Mouse (Mus musculus) ES-E14 (cell line): Measurements from ENCODE around the gene Gm11992.

Experiments
- CHD2 ChIP-seq: IDR thresholded peaks from 2 replicates; pipeline ENCODE4 v1.6.1; 2014; ENCODE audit warnings: mild to moderate bottlenecking, low read depth, low read length, inconsistent platforms
- HCFC1 ChIP-seq: IDR thresholded peaks from 2 replicates; pipeline ENCODE4 v1.6.1; 2012; ENCODE audit warnings: low read length, inconsistent platforms, borderline replicate concordance; ENCODE audit not compliant: insufficient read depth
- MAFK ChIP-seq: IDR thresholded peaks from 2 replicates; pipeline ENCODE4 v1.6.1; 2014; ENCODE audit warnings: mild to moderate bottlenecking, low read depth, low read length, inconsistent platforms; ENCODE audit not compliant: insufficient read depth
- ZC3H11A ChIP-seq: IDR thresholded peaks from 2 replicates; pipeline ENCODE4 v1.6.1; 2012; ENCODE audit warnings: low read depth, mild to moderate bottlenecking, inconsistent platforms, low read length, borderline replicate concordance
- ZNF384 ChIP-seq: IDR thresholded peaks from 2 replicates; pipeline ENCODE4 v1.6.1; 2012; ENCODE audit warnings: low read depth, low read length, inconsistent platforms

DNA sequence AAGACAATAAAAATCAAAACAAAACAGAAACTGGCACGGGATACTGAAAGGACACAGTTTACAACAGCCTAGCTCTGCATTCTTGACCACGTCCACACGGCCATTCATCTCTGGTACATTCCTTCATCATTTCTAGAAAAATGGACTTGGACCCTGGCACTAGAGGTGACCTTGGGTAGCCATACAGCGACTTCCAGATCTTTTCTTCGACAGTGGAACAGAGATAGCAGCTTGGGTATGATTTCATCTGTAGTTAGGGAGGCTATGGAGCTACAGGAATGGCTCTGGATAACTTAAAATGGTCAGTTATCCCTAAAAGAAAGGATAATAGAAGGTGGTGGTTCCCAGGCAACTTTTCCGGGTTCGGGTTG lies 69.6 kb downstream of the Gm11992 start, which contains the start of gene Upp1:
- TF ChIP-seq HCFC1 (no peak), CHD2 (no peak), ZNF384 (no peak), ZC3H11A (no peak), MAFK (no peak)
